Mouse (Mus musculus) mature B cell (primary cell): ENCODE measurements around the gene Zcchc10.
"Not testable (repeated sequence)": the region's sequence is repeated elsewhere in the genome, so short reads cannot be mapped to it uniquely, and the experiment has no call there.

Experiments
- in situ Hi-C: fragments of 300-500 bp; cut with MboI; formaldehyde crosslinking; loops from 2 replicates; pipeline ENCODE4 v1.14.3; 2019

Gene Zcchc10

GRCm38 (mm10) chr11:53316996-53317395 is 7.5 kb upstream of the Zcchc10 start:
- in situ Hi-C loops, result no loop called here

GRCm38 (mm10) chr11:53318041-53318440 is 6.4 kb upstream of the Zcchc10 start:
- in situ Hi-C loops, result no loop called here

DNA sequence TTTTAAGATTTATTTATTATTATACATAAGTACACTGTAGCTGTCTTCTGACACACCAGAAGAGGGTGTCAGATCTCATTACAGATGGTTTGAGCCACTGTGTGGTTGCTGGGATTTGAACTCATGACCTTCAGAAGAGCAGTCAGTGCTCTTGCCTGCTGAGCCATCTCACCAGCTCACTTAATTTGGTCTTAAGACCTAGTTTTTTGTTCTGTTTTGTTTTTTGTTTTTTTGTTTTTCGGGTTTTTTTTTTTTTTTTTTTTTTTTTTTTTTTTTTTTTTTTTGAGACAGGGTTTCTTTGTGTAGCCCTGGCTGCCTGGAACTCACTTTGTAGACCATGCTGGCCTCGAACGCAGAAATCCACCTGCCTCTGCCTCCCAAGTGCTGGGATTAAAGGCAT is 5.9 kb upstream of the Zcchc10 start:
- in situ Hi-C loops, result not testable (repeated sequence)

- in situ Hi-C loops, result not testable (repeated sequence)
These were observed 4.6 kb upstream of the Zcchc10 start for GRCm38 (mm10) chr11:53319867-53320266.

DNA sequence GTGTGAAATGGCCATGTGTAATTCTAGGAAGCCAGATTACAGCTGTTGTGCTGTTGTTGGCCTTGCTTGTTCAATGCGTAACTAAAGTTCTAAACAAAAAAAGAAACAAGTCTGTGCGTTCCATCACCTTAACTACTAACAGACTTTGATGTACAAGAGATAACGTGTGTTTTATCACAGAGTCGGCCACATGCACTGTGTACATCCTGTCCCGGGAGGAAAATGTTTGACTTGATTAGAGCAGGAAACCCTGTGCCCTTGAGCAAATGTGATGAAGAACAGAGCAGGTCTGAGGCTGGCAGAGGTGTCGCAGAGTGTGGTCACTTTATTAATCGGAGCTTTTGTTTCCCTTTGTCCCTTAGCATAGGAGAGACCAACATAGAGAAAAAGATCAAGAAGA is 5.8 kb downstream of the Zcchc10 start:
- in situ Hi-C loops, result no loop called here

DNA sequence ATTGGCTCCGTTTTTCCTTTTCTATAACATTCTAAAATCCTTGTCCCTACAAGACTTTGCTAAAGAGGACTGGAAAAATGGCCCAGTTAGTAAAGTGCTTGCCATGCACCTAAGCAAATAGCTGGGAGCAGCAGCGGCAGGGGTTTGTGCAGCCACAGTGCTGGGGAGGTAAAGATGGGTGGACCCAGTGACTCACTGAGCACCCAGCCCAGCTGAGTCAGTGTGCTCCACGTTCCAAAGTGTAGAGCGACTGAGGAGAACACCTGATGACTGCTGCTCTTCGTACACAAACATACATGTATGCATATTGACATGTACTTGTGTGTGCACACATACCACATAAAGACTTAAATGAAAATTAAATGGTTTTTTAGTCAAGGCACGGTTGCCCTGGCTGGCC is 6.6 kb downstream of the Zcchc10 start:
- in situ Hi-C loops, result no loop called here

DNA sequence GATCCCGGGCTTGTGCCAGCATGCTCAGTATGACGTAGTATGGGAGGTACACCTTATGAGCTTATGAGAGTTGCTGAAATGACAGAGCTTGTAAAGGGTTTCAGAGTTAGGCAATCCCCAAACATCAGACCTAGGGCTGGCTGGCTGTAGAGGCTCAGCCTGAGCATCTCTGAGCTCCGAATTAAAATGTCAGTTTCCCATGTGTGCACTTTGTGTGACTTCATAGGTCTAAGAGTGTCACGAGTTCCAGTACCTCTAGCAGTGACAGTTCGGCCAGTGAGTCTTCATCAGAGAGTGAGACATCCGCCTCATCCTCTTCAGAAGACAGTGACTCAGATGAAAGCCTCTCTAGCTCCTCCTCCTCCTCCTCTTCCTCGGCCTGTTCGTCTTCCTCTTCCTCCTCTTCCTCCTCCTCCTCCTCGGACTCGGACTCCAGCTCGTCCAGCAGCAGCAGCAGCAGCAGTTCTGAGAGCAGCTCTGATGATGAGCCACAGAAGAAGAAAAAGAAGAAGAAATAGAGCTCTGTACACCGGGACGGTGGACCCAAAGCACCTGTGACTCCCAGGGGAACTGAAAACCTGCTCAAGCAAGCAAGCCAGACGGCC is 7.7 kb downstream of the Zcchc10 start:
- in situ Hi-C loops, result no loop called here

DNA sequence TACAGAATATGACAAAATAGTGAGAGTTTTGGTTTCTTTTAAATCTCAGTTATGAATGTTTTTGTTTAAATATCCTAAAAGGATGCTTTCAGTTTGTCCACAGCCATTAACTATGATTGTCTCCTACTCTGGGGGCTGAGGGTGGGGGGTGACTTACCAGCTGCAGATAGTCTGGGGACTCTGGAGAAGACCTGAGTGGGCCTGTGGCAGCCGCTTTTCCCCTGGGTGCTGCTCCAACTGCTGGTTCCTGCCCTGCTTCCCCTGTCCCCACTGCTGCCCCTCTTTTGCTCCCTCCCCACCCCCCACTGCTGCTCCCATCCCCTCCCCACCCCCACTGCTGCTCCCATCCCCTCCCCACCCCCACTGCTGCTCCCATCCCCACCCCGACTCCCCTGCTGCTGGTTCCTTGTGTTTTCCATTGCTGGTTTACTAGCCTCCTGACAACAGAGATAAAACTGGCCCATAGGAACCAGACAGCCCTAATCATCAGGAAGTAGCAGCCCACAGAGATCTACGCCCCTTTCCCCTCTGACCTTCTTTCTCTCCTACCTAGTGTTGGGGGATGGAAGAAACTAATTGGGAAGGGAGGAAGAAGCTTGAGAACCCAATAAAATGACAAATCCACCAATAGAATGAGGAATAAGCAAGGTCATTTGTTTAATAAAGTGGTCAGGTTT is 11.2 kb downstream of the Zcchc10 start:
- in situ Hi-C loops, result no loop called here

GRCm38 (mm10) chr11:53336182-53336571 is 11.7 kb downstream of the Zcchc10 start:
- in situ Hi-C loops, result no loop called here

DNA sequence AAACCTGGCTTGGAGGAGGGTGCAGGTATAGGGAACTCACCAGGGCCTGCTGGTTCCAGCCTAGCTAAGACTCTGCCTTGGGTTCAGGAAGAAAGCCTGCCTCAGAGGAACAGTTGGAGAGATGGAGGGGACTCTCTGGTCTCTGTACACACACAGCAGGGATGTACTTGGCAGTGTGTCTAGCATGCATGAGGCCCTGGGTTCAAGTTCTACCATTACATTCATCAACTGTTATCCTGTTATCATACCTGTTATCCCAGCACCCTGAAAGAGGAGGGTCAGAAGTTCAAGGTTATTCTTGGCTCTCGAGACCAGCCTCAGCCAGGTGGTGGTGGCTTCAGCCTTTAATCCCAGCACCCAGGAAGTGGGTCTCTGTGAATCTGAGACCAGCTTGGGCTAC is 12.4 kb downstream of the Zcchc10 start:
- in situ Hi-C loops, result no loop called here

- in situ Hi-C loops, result no loop called here
These were observed 13.2 kb downstream of the Zcchc10 start for GRCm38 (mm10) chr11:53337684-53338083.

- in situ Hi-C loops, result not testable (repeated sequence)
These were observed 16.5 kb downstream of the Zcchc10 start for GRCm38 (mm10) chr11:53341019-53341418.

DNA sequence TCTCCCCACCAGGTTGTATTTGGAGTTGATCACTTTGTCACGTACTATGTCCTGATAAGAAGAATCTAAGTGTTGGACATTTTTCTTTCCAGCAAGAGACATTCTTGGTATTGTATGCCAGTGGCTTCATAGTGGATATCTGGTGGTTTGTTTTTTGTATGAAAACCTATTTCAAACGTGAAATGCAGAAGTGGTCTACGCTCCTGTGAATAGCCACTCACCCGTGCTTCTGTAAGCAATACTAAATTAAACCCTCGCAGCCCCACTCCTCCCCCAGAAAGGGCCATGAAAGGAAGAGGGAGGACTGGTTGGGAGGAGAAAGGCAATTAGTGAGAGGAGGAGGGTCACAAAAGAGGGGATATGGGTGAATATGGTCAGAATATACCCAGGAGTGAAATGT is 18.2 kb downstream of the Zcchc10 start:
- in situ Hi-C loops, result no loop called here

GRCm38 (mm10) chr11:53345328-53345727 is 20.8 kb downstream of the Zcchc10 start:
- in situ Hi-C loops, result no loop called here

DNA sequence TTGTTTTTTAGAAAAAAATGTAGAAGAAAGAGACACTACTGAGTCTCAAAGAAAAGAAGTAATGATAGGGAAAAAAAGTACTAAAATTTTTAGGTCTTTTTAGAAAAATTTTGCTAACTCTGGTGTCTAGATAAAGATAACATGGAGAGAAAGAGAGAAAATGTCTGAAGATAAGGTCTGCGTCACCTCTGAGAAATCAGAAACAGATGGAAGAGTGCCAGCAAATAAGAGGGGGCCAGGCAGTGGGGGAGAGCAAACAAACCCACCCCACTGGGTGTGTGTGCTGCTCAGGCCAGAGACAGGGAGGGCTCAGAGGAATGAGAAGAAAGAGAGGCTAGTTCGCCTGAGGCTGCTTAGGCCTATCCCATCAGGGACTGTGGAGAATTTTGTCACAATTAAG is 21.3 kb downstream of the Zcchc10 start:
- in situ Hi-C loops, result no loop called here

GRCm38 (mm10) chr11:53350291-53351223 is 26.1 kb downstream of the Zcchc10 start, which contains the start of gene Aff4:
Gene Aff4 (plus strand): TSS chr11:53350833.
- in situ Hi-C loops, result loop anchor here (10.0 kb wide), 1 partner anchor 46 kb away; the partner anchor contains the start of gene Hspa4

DNA sequence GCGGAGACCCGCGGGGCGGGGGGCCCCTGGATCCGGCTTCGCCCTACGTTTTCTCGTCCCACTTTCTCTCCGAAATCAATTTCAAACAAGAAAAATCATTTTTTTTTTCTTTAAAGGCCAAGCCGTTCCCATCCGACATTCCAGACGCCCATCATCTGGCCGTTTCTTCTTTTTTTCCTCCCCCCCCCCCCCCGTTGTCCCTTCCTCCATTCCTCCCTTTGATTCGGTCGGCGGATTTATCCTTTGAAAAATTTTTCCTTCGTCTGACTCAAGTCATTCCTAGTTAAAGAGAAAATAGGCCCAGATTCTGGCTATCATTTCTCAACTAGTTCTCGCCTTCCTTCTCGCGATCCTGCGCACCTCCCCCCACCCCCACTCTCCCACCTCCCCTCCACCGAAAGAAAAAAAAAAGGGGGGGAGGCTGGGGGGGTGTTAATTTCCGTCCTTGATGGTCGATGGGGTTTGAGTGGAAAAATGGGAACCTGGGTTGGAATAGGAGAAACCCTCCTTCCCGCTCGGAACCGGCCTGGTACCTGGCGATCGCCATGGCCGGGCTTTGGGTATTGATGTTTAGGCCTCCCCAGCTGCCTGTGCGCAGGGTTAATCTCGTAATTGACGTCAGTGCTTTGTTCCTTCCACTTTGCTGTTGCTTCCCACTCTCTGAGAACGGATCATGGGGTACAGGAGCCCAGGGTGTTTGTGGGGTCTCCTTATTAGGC is 26.9 kb downstream of the Zcchc10 start:
- in situ Hi-C loops, result loop anchor here (10.0 kb wide), 1 partner anchor 47 kb away; the partner anchor contains the start of gene Hspa4

- in situ Hi-C loops, result loop anchor here (10.0 kb wide), 1 partner anchor 47 kb away; the partner anchor contains the start of gene Hspa4
These were observed 27.6 kb downstream of the Zcchc10 start for GRCm38 (mm10) chr11:53351943-53352590.

DNA sequence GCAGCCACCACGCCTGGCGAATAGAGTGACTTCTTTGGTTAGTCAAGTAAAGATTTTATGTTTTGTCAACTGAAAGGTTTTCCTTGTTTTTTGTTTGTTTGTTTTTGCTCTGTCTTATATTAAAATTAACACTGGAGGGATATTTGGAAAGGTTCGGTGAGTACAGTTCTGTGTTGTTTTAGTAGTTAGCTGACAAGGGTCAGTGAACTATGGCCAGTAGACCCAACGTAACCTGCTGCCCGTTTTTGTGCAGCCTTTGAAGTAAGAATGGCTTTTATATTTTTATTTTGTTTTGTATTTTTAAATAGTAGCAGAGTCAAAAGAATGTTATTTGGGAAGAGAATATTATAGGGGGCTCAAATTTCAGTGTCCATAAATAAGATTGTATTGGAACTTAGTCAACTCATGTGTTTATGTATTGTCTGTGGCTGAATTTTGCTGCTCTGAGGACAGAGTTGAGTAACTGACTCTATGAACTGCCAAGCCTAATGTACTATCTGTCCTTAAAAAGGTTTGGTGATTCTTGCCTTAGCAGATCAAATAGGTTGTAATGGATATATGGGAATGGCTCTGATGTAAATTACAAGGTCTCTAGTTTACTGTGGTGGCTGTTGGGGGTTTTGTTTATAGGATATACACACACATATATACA is 34.2 kb downstream of the Zcchc10 start:
- in situ Hi-C loops, result loop anchor here (10.0 kb wide), 1 partner anchor 54 kb away; the partner anchor contains the start of gene Hspa4

- in situ Hi-C loops, result no loop called here
These were observed 42.6 kb downstream of the Zcchc10 start for GRCm38 (mm10) chr11:53367032-53367431.

- in situ Hi-C loops, result no loop called here
These were observed 54.4 kb downstream of the Zcchc10 start for GRCm38 (mm10) chr11:53378918-53379317.
